Mouse (Mus musculus): ENCODE measurements around the gene Pex26.

Gene Pex26

GRCm38 (mm10) chr6:121206481-121206880 is 23.0 kb downstream of the Pex26 start:
- in situ Hi-C loops (cut with MboI, MseI): no loop called here

GRCm38 (mm10) chr6:121209584-121209983 is 26.1 kb downstream of the Pex26 start:
- in situ Hi-C loops (cut with MboI, MseI): no loop called here

- in situ Hi-C loops (cut with MboI, MseI): no loop called here
Measured at GRCm38 (mm10) chr6:121210149-121210925, 26.9 kb downstream of the Pex26 start, which contains the start of gene Tuba8. TSS of gene Tuba8 (plus strand) at chr6:121210696.

- in situ Hi-C loops (cut with MboI, MseI): no loop called here
Measured at GRCm38 (mm10) chr6:121210926-121211289, 27.4 kb downstream of the Pex26 start.

GRCm38 (mm10) chr6:121211743-121212142 is 28.3 kb downstream of the Pex26 start:
- in situ Hi-C loops (cut with MboI, MseI): no loop called here

GRCm38 (mm10) chr6:121212988-121213387 is 29.5 kb downstream of the Pex26 start:
- in situ Hi-C loops (cut with MboI, MseI): no loop called here

GRCm38 (mm10) chr6:121214221-121214620 is 30.8 kb downstream of the Pex26 start:
- in situ Hi-C loops (cut with MboI, MseI): no loop called here

GRCm38 (mm10) chr6:121214667-121215330 is 31.3 kb downstream of the Pex26 start:
- in situ Hi-C loops (cut with MboI, MseI): no loop called here

GRCm38 (mm10) chr6:121215336-121215735 is 31.9 kb downstream of the Pex26 start:
- in situ Hi-C loops (cut with MboI, MseI): no loop called here

GRCm38 (mm10) chr6:121215896-121216295 is 32.4 kb downstream of the Pex26 start:
- in situ Hi-C loops (cut with MboI, MseI): no loop called here

GRCm38 (mm10) chr6:121216589-121217255 is 33.3 kb downstream of the Pex26 start:
- in situ Hi-C loops (cut with MboI, MseI): no loop called here

- in situ Hi-C loops (cut with MboI, MseI): no loop called here
Measured at GRCm38 (mm10) chr6:121218002-121218401, 34.5 kb downstream of the Pex26 start.

GRCm38 (mm10) chr6:121219406-121219805 is 35.9 kb downstream of the Pex26 start:
- in situ Hi-C loops (cut with MboI, MseI): no loop called here

GRCm38 (mm10) chr6:121220181-121220580 is 36.7 kb downstream of the Pex26 start:
- in situ Hi-C loops (cut with MboI, MseI): no loop called here

GRCm38 (mm10) chr6:121221876-121222597 is 38.6 kb downstream of the Pex26 start:
- in situ Hi-C loops (cut with MboI, MseI): no loop called here

GRCm38 (mm10) chr6:121223001-121223400 is 39.5 kb downstream of the Pex26 start:
- in situ Hi-C loops (cut with MboI, MseI): no loop called here

- in situ Hi-C loops (cut with MboI, MseI): no loop called here
Measured at GRCm38 (mm10) chr6:121224067-121224466, 40.6 kb downstream of the Pex26 start.

- in situ Hi-C loops (cut with MboI, MseI): loop anchor here (25.0 kb wide), 1 partner anchor 1587 kb away; the partner anchor contains the start of genes Foxj2 and Slc2a3
Measured at GRCm38 (mm10) chr6:121224993-121225392, 41.5 kb downstream of the Pex26 start.

GRCm38 (mm10) chr6:121226043-121226442 is 42.6 kb downstream of the Pex26 start:
- in situ Hi-C loops (cut with MboI, MseI): loop anchor here (25.0 kb wide), 1 partner anchor 1586 kb away; the partner anchor contains the start of genes Foxj2 and Slc2a3

GRCm38 (mm10) chr6:121226744-121227143 is 43.3 kb downstream of the Pex26 start:
- in situ Hi-C loops (cut with MboI, MseI): loop anchor here (25.0 kb wide), 1 partner anchor 1586 kb away; the partner anchor contains the start of genes Foxj2 and Slc2a3

- in situ Hi-C loops (cut with MboI, MseI): loop anchor here (25.0 kb wide), 1 partner anchor 1584 kb away; the partner anchor contains the start of genes Foxj2 and Slc2a3
Measured at GRCm38 (mm10) chr6:121228421-121228820, 45.0 kb downstream of the Pex26 start.
